Mouse (Mus musculus): Measurements from ENCODE around the gene Bmt2. TPM values are rescaled to one million over a fixed set of nuclear protein-coding genes. Genes with fewer than 3 reads are reported as not detected.

Gene Bmt2
- total RNA-seq, 2 experiments from 2014 or later = 22.4 to 22.8 TPM

DNA sequence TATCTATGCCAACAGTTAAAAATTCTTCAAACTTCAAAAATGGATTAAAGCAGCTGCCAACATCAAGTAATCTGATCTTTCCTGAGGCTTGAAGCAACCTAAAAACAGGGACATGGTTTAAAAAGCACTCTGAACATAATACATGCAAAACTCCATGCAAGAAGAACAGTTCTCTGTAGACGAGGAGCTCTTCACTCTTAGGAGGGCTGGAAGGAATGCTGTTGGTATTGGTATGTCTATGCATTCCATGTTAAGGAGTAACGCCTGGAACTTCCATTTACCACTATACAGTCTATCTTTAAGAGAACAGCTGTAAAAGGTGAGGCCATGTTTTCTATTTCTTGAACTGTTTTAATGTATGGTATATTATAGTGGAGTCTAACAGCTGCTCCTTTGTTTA, 47.2 kb downstream of the Bmt2 start:
- DNase-seq (ENCODE audit: low spot score in 2 of 2) = no peak

DNA sequence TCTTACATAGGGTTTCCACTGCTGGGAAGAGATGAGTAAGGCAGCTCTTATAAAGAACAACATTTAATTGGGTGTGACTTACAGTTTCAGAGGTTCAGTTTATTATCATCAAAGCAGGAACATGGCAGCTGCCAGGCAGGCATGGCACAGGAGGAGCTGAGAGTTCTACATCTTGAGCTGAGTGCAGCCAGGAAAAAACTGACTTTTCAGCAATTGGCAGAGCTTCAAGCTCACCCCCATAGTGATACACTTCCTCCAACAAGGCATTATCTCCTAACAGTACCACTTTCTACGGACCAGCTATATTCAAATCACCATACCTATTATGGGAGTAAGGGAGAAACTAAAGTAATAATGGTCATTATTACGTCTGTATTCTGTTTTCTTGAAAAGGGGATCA, 58.1 kb downstream of the Bmt2 start:
- DNase-seq (ENCODE audit: low spot score in 2 of 2) = peak in 1 of 2 experiments; percentile 19

DNA sequence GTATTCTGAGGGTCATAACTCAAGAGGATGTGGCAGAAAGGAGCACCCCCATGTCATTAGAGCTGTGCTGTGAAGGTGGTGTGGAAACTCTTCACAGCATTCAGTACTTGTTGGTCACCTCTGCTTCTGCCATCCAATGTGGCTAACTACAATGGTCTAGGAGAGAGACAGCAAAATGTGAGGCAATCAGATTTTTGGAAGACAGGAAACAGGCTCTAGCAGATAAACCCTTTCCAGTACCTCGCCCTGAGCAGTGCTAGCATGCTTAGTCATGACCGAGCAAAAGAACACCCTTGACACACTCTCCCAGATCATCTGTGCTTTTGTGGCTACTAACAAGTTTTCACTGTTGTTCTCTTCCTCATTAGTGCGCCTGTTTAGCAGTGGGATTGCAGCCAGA, 60.7 kb downstream of the Bmt2 start:
- no peak for DNase-seq (ENCODE audit: low spot score in 2 of 2)

DNA sequence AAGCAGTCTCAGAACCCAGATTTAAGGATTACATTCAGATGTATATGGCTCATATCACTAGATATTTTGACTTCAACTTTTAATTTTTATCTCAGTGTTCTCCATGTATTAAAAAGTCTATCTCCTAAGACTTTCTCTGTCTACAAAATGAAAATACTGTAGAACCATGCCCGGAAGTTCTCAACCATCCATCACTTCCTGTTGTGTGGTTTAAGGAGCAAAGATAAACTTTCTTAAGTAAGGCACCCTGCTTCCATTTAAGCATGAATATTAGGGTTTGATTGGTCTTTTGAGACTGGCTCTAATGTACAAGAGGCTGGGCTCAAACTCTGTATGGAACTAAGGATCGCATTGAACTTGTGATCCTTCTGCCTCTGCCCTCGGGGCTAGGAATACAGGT, 63.2 kb downstream of the Bmt2 start:
- no peak for DNase-seq (ENCODE audit: low spot score in 2 of 2)

DNA sequence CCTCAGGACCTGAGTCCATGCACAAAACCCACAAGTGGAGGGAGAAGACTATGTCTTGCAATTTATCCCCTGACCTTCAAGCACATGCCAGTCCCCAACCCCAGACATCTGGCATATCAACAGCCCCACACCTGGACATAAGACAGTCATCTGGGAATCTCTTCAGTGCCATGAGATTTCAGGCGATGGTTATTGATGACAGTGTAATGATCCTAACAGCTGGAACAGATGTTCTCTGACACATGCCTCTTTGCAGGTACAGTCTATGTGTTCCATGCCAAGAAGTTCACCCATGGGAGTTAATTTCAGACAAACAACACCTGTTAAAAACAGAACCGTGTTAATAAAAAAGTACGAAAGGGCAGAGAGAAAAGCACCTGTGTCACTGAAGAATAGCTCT, 64.1 kb downstream of the Bmt2 start:
- no peak for DNase-seq (ENCODE audit: low spot score in 2 of 2)

DNA sequence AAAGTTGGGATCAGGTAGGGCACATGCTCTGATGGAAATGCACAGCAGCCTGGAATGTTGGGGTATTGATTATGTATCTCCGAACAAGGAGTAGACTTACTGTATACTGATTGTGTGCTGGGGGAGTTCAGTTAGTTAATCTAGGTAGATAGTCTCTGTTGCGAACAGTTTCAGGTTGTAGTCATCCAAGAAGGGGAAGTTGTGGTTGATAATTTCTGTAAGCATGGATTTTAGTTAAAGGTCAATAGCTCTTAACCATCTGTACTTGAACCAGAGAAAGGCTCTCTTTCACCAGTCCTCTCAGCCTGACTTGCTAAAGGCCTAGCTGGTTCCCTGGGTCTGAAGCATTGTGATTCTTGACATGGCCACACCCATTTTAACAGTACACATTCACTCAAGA, 66.9 kb downstream of the Bmt2 start:
- no peak for DNase-seq (ENCODE audit: low spot score in 2 of 2)

DNA sequence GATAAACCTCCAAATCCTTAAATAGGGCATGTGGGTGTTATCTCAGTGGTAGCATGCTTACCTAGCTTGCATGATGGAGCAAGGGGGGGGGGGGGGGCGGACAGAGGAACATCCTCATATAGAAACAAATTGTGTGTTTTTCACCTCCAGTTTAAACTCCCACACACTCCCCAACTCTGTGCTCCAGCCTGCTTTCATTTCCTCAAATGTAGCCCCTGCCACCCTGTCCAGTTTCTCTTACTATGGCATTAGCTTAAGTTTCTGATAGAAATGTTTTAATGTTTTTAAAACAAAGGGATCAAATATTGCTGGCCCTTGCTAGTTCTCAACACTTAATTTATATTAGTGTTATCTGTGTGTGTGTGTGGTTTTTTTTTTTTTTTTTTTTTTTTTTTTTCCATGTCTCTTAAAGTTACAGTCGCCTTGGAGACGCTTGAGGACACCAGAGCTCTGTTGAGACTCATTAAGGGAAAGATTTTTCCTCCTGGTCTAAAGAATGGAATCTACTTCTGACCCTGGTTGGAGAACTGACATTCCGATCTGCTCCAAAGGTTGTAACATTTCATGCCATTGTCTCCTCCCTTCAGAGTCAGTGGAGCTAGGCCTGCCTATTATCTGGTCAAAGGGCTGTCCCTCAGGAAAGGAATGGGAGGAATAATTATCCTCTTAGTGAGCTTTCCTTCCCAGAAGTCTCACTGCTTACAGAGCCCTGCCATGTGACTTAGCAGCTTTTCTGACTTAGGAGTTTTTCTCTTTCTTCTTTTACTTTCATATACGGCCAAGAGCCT, 68.2 kb downstream of the Bmt2 start:
- no peak for DNase-seq (ENCODE audit: low spot score in 2 of 2)

DNA sequence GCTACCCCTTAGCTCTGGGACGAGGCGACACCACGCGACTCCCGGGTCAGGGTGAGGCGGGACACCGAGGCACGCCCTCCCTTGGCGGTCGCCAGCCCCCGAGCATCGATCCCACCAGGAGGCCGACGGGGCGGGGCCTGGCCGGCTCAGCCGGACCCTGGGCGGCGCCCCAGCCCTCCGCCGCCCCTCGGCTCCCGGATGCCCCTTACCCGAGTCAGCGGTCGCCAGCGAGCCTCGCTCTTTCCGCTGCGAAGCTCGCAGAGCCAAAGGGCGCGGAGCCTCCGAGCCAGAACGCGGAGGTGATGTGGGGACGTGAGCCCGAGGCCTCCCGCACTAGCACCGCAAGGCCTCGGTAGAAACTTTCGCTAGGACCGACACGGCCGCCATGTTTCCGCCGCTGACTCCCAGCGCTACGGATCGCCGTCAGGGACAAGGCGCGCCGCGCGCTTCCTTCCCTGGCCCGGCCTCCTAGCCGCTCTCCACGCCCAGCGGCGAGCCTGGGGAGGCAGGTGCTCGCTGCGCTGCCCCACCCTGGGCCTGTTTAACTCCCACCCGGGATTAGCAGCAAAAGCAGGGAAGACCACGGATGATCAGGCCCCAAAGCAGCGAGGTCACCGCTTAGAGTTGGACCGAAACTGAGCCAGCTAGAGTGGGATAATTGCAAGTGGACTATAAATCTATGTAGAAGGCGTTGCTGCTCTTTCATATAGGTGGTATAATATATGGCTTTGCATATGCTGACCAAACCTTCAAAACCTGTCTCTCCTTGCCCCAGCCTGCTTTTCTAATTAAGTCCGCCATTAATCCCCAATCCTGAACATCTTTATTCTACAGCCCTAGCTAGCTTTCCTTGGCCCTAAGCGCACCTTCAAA, 69.9 kb downstream of the Bmt2 start, which contains the start of gene Tmem168:
Gene Tmem168, minus strand, starts transcription at position 480 of the 873 bp plus-strand sequence.
- peak; percentile 93 to 95 for DNase-seq (ENCODE audit: low spot score in 2 of 2)

DNA sequence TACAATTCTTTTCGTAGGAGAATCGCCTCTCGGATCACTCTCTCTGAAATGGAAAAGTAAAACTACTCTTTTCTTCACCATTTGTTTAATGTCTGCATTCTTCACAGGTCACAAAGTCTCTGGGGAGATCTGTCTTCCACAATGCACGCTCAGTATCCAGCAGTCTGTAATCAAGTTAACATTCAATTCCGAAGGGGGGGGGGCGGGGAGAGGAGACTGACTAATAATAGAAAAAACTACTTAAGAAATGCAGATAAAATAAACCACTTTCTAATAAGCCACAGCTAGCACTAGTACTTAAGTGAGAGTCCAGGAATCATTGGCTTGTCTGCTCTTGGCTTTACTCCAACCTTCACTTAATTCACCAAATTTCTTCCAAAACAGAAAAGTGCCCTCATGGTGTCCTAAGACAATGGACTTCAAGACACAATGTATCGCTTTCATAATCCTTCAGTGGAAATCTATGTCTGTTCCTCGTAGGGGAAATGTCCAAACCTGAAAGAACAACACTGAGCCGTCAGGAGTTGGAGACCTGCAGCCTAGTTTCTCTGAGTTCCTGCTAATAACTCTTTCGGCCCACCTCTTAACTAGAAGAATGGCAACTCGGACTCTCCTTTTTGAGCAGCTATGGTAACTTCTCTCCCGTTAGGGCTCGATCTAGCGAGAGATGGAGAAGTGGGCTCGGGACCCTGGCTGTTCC, 70.7 kb downstream of the Bmt2 start:
- no peak for DNase-seq (ENCODE audit: low spot score in 2 of 2)

DNA sequence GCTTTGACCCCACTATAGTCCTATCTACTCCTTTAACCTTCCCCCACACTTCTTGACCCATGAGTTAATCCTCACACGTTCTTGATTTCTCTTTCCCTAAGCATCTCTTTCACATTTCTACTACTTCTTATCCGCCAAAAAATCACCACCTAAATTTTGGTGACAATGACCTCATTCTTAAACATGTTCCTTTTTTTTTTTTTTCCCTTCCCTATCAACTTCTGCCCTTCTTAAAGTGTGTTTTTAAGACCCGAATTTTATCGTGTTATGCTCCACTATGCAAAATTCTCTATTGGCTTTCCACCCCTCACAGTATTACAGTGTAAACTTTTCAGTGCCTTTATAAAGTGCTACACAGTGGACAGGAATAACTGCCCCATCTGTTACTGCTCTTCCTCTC, 71.4 kb downstream of the Bmt2 start:
- DNase-seq (ENCODE audit: low spot score in 2 of 2) = no peak

DNA sequence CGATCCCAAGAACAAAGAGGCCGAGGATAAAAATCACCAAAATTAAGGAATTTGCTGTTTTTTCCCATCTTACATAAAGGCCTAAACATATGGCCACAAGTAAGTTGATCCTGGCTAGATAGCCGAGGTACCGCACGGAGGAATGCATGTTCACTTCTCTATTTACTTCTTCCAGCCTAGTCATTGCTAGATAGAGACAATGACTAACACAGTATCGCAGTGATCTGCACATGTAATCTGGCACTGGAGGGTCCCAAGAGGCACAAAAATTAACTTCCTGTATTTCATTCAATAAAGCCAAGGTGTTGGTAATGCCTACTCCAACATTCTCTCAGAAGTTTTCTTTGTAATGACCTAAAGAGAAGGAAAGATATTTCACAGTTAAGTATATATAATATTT, 74.6 kb downstream of the Bmt2 start:
- DNase-seq (ENCODE audit: low spot score in 2 of 2) = no peak

DNA sequence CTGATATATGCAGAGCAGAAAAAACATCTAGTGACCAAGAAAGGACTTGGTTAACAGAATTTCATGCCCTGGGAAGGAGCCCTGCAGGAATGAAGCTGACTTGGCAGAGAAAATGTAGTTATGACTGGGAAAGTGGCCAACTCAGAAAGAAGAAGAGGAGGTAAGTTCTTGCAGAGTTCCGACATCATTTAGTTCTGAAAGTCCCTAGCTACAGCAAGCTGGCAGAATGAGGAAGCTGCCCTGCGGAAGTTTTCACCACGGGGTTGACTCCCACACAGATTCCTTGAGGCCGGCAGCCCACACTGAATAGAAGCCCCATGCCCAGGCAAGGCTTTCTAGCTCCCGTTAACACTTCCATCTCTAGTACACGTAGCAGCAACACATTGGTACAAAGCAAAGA, 76.2 kb downstream of the Bmt2 start:
- peak; percentile 17 to 51 for DNase-seq (ENCODE audit: low spot score in 2 of 2)

DNA sequence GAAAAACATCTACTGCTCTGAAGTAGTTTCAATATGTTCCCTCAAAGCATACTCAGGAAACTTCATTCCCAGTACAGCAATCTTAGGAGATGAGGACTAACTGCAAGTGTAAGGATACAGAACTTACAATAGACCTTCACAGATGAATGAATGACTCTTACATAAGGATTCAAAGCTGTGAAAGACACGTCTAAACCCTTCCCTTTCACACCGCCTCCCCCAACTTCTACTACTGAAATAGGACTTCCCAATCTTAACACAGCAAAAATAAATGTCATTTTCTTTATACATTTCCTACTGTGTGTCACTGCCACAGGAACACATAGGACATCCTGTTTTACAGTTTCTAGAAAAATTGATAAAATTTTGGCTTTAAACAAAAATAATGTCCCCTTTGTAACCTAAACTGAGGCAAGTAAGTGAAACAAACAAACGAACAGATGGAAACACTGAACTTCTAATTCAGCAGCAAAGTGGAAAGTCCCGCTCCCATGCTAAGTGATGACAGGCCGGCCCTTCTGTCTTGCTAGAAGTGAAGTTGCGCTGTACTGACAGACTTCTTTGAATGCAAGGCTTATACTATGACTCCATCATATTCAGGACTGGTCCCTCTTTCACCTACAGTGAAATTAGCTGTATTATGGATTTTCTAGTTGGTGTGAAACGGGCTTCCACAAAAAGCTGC, 79.4 kb downstream of the Bmt2 start:
- DNase-seq (ENCODE audit: low spot score in 2 of 2) = no peak

DNA sequence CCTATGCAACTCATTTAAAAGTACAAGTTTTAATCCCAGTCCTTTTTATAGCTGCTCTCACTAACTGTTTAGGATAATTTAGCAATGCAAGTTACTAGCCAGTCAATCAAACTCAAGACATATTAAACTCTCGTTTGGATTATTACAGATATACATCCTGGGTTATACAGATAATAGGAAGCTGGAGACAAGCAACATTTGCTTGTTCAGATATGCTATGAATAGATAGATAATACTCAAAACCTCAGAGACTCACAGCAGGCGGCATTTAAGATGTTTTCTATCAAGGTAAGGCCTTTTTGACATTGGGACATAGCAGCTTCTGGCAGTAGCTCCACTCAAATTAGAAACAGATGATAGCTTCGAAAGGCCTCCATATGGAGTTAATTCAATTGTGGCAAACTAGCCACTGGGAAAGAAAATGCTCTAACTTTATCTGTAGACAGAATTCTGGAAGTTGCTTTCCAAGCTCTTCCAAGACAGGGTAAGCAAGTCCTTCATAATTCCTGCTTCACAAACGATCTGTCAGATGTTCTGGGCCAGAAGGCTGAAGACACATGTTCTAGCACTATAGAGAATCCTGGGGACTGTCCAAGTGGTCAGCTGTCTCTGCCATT, 84.9 kb downstream of the Bmt2 start:
- DNase-seq (ENCODE audit: low spot score in 2 of 2) = no peak

DNA sequence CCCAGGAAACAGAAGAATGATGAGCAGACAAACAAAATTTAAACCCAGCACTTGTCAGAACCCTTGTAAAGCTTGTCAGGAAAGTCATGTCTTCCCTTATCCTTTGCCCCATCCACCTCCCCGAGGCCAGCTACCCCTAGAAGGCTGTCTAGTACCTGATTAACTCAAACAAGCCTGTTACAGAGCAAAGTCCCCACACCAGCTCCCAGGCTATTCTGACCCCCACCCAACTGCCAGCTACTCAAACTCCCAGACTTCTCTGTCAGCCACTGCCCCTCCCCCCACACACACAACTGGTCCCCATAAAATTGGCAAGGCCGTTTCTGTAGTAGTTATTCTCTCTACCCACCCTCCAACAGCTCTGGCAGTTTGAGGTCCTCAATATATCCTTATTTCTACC, 91.2 kb downstream of the Bmt2 start:
- DNase-seq (ENCODE audit: low spot score in 2 of 2) = no peak

DNA sequence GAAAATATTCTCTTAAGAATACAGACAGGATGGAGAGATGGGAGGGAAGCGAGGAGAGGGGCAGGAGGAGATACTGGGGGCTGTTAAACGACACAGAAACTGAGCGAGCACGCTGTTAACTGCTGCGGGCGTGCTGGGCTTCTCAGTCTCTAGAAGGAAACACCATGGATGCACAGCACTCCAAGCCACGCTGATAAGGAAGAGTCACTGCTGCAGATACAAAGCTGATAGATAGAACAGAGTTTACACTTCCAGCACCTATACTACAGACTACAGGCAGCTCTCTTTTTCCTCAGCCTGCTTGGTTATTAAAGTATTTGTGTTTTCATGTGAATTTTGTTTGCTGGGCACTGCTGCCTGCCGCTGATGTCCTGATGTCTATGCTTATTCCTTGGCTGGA, 91.6 kb downstream of the Bmt2 start:
- DNase-seq (ENCODE audit: low spot score in 2 of 2) = no peak

DNA sequence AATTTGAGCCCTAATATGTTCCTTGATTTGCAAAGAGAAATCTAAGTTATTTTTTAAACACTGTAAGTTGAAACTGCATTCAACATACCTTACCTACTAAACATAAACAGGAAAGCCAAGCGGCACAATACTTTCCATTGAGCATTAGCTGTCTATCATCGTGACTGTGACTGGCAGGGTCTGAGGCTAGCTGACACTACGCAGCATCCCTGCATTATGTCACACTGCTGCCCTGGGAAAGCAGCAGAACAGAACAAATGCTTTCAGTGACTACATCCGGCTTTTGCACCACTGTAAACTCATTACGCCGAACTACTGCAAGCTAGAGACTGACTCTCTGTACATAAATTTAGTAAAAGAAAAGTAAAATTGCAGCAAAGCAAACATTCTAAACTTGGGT, 93.0 kb downstream of the Bmt2 start:
- no peak for DNase-seq (ENCODE audit: low spot score in 2 of 2)

DNA sequence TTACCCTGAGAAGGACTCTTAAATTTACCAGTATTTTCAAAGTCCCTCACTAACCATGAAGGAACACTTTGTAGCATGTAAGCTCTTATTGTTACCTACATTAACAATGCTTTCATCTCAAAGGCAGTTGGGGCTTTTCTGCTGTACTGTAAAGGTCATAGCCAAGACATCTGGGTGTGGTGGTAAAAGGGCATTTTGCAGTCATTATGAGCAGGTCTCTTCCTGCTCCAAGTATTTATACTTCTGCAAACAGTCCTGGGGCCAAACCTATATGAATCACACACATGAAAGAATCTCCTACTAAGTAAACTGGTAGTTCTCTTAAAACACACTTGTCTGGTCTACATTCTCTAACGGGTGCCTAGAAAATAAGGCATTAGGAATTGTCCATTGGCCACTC, 95.7 kb downstream of the Bmt2 start:
- DNase-seq (ENCODE audit: low spot score in 2 of 2) = no peak

Data from layer of hippocampus, postnatal 14 days (tissue).